Mouse (Mus musculus) heart, embryonic 14.5 days (tissue): ENCODE data around the gene Frmd6. TPM values are rescaled to one million over a fixed set of nuclear protein-coding genes. Genes with fewer than 3 reads are reported as not detected.

Experiments
- ATAC-seq: fragments of 200-750 bp; cut with Nextera tagmentation; 2 replicates; pipeline ENCODE4 v1.8.0; 2017; ENCODE audit warnings: low read depth, moderate TSS enrichment; ENCODE audit not compliant: insufficient number of reproducible peaks, insufficient read depth, low FRiP score
- H3K27ac ChIP-seq, 2 experiments: fragments of 200-500 bp in 1 of 2; fragments of 300-500 bp in 1 of 2; sonication (generic) in 1 of 2; replicated peaks in 1 of 2; 2 replicates each; pipeline ENCODE4 v1.5.1; 2012 to 2014; ENCODE audit warnings: low read depth in 2 of 2, low read length in 2 of 2, control low read depth in 1 of 2, mild to moderate bottlenecking in 1 of 2, mixed read lengths in 1 of 2; ENCODE audit not compliant: control insufficient read depth in 1 of 2, insufficient read depth in 1 of 2
- H3K27me3 ChIP-seq: fragments of 300-500 bp; sonication (generic); 2 replicates; pipeline ENCODE4 v1.6.1; 2014; ENCODE audit warnings: mild to moderate bottlenecking, low read length, control low read depth; ENCODE audit not compliant: control insufficient read depth, insufficient read depth
- H3K36me3 ChIP-seq: fragments of 300-500 bp; sonication (generic); 2 replicates; pipeline ENCODE4 v1.6.1; 2014; ENCODE audit warnings: mild to moderate bottlenecking, control low read depth, low read length, mixed read lengths; ENCODE audit not compliant: control insufficient read depth, insufficient read depth
- H3K4me1 ChIP-seq, 2 experiments: fragments of 200-500 bp in 1 of 2; fragments of 300-500 bp in 1 of 2; sonication (generic) in 1 of 2; 2 replicates each; pipeline ENCODE4 v1.6.1; 2012 to 2014; ENCODE audit warnings: low read length in 2 of 2, control low read depth in 1 of 2, mixed read lengths in 1 of 2; ENCODE audit not compliant: control insufficient read depth in 2 of 2, insufficient read depth in 2 of 2
- H3K4me2 ChIP-seq: fragments of 300-500 bp; sonication (generic); 2 replicates; pipeline ENCODE4 v1.6.1; 2014; ENCODE audit warnings: mild to moderate bottlenecking, low read length
- H3K4me3 ChIP-seq, 2 experiments: fragments of 200-500 bp in 1 of 2; fragments of 300-500 bp in 1 of 2; sonication (generic) in 1 of 2; 2 replicates each; pipeline ENCODE4 v1.5.1; 2012 to 2014; ENCODE audit warnings: low read length in 2 of 2, mild to moderate bottlenecking in 2 of 2, control low read depth in 1 of 2, low read depth in 1 of 2, moderate library complexity in 1 of 2; ENCODE audit not compliant: control insufficient read depth in 1 of 2, insufficient read depth in 1 of 2
- H3K9ac ChIP-seq: fragments of 300-500 bp; sonication (generic); 2 replicates; pipeline ENCODE4 v1.6.1; 2014; ENCODE audit warnings: mild to moderate bottlenecking, low read length
- H3K9me3 ChIP-seq: fragments of 300-500 bp; sonication (generic); 2 replicates; pipeline ENCODE4 v1.6.1; 2016; ENCODE audit warnings: low read length, control low read depth; ENCODE audit not compliant: control insufficient read depth
- WGBS: fragments of 180-500 bp; shearing (Covaris S2); extraction: QIAGEN DNeasy Blood & Tissue Kit; methylation state at CpG from one replicate; pipeline ENCODE4 v1.1.7; 2014; 5-methylcytosine and 5-hydroxymethylcytosine counted together
- polyA plus RNA-seq: library from polyadenylated mRNA; unstranded; fragments of >200 nt; fragmentation: Nextera tagmentation; extraction: Ambion mirVana; gene quantifications from 2 replicates; pipeline ENCODE4 v1.2.1, GENCODE M21; 2014

Frmd6 gene
- polyA plus RNA-seq, 1 experiment from 2014 or later, result 27.0 TPM

- H3K4me3 ChIP-seq, result no peak overlapping the region
- no peak overlapping the region for H3K27ac ChIP-seq
- no peak for ATAC-seq
- H3K9me3 ChIP-seq, result no peaks in the 10 kb centered on the region
- H3K4me1 ChIP-seq, result peaks cover 8 to 10% of the 10 kb centered on the region in 2 experiments
- no peak overlapping the region for H3K4me2 ChIP-seq
- no peaks in the 10 kb centered on the region for H3K27me3 ChIP-seq
- WGBS, result 62% methylated on average over 9 of the region's 9 CpGs
- no peak overlapping the region for H3K9ac ChIP-seq
- H3K36me3 ChIP-seq, result no peaks in the 10 kb centered on the region
Measured at GRCm38 (mm10) chr12:70783049-70783448, 42.3 kb upstream of the Frmd6 start.

DNA sequence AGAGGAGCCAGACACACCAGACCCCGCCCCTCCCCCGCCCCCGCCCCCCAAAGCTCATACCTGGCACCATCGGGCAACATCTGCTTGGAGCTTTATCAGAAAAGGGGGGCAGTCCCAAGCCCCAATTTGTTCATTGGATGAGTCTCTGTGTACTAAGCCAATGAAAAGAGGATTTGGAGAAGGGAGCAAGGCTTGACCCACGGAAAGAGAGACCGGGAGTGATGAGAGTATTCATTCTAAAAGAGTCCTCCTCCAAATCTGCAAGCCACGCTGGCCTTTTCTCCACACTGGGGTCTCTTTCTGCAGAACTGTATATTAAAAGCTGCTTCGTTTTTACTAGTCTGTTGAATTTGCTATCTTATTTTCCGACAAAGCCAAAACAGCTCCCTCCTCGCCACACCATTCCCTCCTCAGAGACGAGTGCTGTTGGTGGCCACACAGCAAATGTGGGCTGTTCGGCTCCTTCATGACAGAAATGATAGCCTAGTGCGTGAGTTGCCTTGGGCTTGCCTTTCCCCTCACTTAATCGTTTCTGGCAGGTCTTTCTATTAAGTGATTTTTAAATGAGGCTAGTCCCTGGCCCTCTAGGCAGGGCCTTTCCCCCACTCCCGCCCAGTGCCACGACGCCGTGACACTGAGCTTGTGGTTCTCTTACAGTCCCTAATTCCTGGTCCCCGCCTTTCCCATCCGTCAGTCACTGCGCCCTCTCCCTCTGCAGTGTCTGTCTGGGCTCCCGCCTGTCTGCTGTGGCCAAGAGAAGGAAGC, 41.7 kb upstream of the Frmd6 start:
- WGBS, result 20% methylated on average over 22 of the region's 22 CpGs
- Histone ChIP-seq H3K27me3 (no peaks in the 10 kb centered on the region), H3K4me3 (peak overlapping the region in 1 of 2 experiments; percentile 1; a peak in 1 of 4 replicates), H3K4me1 (peaks cover 5 to 7% of the 10 kb centered on the region in 2 experiments; a peak in 2 of 4 replicates), H3K9me3 (no peaks in the 10 kb centered on the region), H3K27ac (no peak overlapping the region), H3K4me2 (peak overlapping the region; percentile 45), H3K9ac (peak overlapping the region; percentile 25; the same call in 1 of the 2 replicates), H3K36me3 (no peaks in the 10 kb centered on the region)
- peak; percentile 54; the same call in 1 of the 2 replicates for ATAC-seq

- no peaks in the 10 kb centered on the region for H3K27me3 ChIP-seq
- no peaks in the 10 kb centered on the region for H3K36me3 ChIP-seq
- peaks cover 5 to 7% of the 10 kb centered on the region in 2 experiments; a peak in 2 of 4 replicates for H3K4me1 ChIP-seq
- no peak overlapping the region for H3K4me3 ChIP-seq
- no peak overlapping the region for H3K27ac ChIP-seq
- no peak for ATAC-seq
- WGBS, result 40% methylated on average over 6 of the region's 6 CpGs
- no peaks in the 10 kb centered on the region for H3K9me3 ChIP-seq
- peak overlapping the region; percentile 25; the same call in 1 of the 2 replicates for H3K9ac ChIP-seq
- peak overlapping the region; percentile 45 for H3K4me2 ChIP-seq
Measured at GRCm38 (mm10) chr12:70784240-70784705, 41.0 kb upstream of the Frmd6 start.

DNA sequence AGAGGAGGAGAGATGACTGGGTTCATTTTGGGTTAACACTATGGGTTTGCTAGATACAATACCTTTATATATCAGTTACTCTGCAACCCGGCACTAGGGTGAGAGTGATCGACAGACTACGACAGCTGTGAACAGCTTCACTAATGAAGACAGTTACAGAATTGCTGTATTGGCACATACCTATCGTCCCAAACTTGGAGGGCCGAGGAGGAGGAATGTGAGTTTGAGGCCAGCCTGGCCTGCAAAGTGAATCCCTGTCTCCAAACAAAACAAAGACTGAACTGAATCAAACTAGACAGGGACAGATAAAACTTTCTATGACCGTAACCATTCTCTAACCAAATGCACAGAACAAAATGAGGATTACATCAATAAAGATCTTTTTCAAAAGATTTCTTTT, 36.0 kb upstream of the Frmd6 start:
- WGBS, result 72% methylated on average over 6 of the region's 6 CpGs
- ATAC-seq, result no peak

DNA sequence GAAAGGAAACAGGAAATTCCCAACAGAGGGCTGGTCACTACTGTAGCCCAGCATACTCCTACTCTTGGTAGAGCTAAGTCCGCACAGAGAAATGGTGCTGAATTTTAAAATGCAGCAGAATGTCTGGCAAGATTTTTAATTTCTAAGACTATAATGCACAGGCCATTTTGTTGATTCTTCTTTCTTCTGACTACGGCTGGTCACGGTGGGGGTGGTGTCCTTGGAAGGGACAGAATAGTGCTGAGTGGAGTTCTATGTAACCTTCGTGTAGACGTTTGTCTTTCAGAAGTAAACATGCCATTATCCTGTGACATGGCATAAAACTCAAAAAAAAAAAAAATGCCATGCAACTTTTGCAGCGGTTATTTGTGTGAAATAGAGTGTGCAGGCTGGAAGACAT, 32.0 kb upstream of the Frmd6 start:
- Histone ChIP-seq H3K4me2 (no peak overlapping the region), H3K9me3 (no peaks in the 10 kb centered on the region), H3K4me3 (no peak overlapping the region), H3K27ac (no peak overlapping the region), H3K36me3 (no peaks in the 10 kb centered on the region), H3K9ac (no peak overlapping the region), H3K4me1 (peaks cover 8 to 12% of the 10 kb centered on the region in 2 experiments), H3K27me3 (no peaks in the 10 kb centered on the region)
- WGBS, result 84% methylated on average over 6 of the region's 6 CpGs
- no peak for ATAC-seq

More for the DNA sequence above, 36.0 kb upstream of the Frmd6 start:
- Histone ChIP-seq H3K9ac (no peak overlapping the region), H3K4me3 (no peak overlapping the region), H3K4me2 (no peak overlapping the region), H3K27me3 (no peaks in the 10 kb centered on the region), H3K4me1 (no peaks in the 10 kb centered on the region), H3K27ac (no peak overlapping the region), H3K9me3 (no peaks in the 10 kb centered on the region), H3K36me3 (no peaks in the 10 kb centered on the region)

GRCm38 (mm10) chr12:70794543-70795388, 30.5 kb upstream of the Frmd6 start:
- WGBS, result 51% methylated on average over 16 of the region's 16 CpGs
- Histone ChIP-seq H3K27ac (peak overlapping the region; percentile 64 to 85), H3K4me1 (peaks cover 23 to 27% of the 10 kb centered on the region in 2 experiments), H3K4me2 (peak overlapping the region; percentile 32), H3K36me3 (no peaks in the 10 kb centered on the region), H3K9ac (peak overlapping the region; percentile 32; the same call in 1 of the 2 replicates), H3K9me3 (no peaks in the 10 kb centered on the region), H3K4me3 (no peak overlapping the region), H3K27me3 (no peaks in the 10 kb centered on the region)
- peak; percentile 60 for ATAC-seq

GRCm38 (mm10) chr12:70795389-70795711, 30.0 kb upstream of the Frmd6 start:
- peak overlapping the region; percentile 64 to 85 for H3K27ac ChIP-seq
- 68% methylated on average over 3 of the region's 3 CpGs for WGBS
- H3K4me2 ChIP-seq, result peak overlapping the region; percentile 32
- no peaks in the 10 kb centered on the region for H3K27me3 ChIP-seq
- H3K4me1 ChIP-seq, result peaks cover 27 to 31% of the 10 kb centered on the region in 2 experiments
- H3K9ac ChIP-seq, result peak overlapping the region; percentile 32; the same call in 1 of the 2 replicates
- no peaks in the 10 kb centered on the region for H3K36me3 ChIP-seq
- no peak overlapping the region for H3K4me3 ChIP-seq
- no peaks in the 10 kb centered on the region for H3K9me3 ChIP-seq
- ATAC-seq, result no peak
